Mouse (Mus musculus): Measurements from ENCODE around the gene Rps16.

Rps16 gene

GRCm38 (mm10) chr7:28347746-28348145 lies 2.7 kb upstream of the Rps16 start:
- DNase-seq (ENCODE audit: low spot score in 2 of 2) = no peak

- no peak for DNase-seq (ENCODE audit: low spot score in 2 of 2)
Observed at GRCm38 (mm10) chr7:28348601-28349000, 1.9 kb upstream of the Rps16 start.

- DNase-seq (ENCODE audit: low spot score in 2 of 2) = no peak
Observed at GRCm38 (mm10) chr7:28351676-28352191, 1.3 kb downstream of the Rps16 start.

- no peak for DNase-seq (ENCODE audit: low spot score in 2 of 2)
Observed at GRCm38 (mm10) chr7:28353267-28353666, 2.8 kb downstream of the Rps16 start.

GRCm38 (mm10) chr7:28354113-28354581 lies 3.7 kb downstream of the Rps16 start:
- DNase-seq (ENCODE audit: low spot score in 2 of 2) = no peak

GRCm38 (mm10) chr7:28354596-28354995 lies 4.1 kb downstream of the Rps16 start:
- no peak for DNase-seq (ENCODE audit: low spot score in 2 of 2)

GRCm38 (mm10) chr7:28355221-28355620 lies 4.8 kb downstream of the Rps16 start:
- DNase-seq (ENCODE audit: low spot score in 2 of 2) = no peak

- DNase-seq (ENCODE audit: low spot score in 2 of 2) = no peak
Observed at GRCm38 (mm10) chr7:28356981-28357380, 6.5 kb downstream of the Rps16 start.

GRCm38 (mm10) chr7:28357984-28358383 lies 7.5 kb downstream of the Rps16 start:
- no peak for DNase-seq (ENCODE audit: low spot score in 2 of 2)

- DNase-seq (ENCODE audit: low spot score in 2 of 2) = no peak
Observed at GRCm38 (mm10) chr7:28358431-28358830, 8.0 kb downstream of the Rps16 start.

GRCm38 (mm10) chr7:28359854-28360253 lies 9.4 kb downstream of the Rps16 start:
- DNase-seq (ENCODE audit: low spot score in 2 of 2) = no peak

GRCm38 (mm10) chr7:28360291-28360690 lies 9.8 kb downstream of the Rps16 start:
- no peak for DNase-seq (ENCODE audit: low spot score in 2 of 2)

GRCm38 (mm10) chr7:28361647-28362341 lies 11.3 kb downstream of the Rps16 start:
- no peak for DNase-seq (ENCODE audit: low spot score in 2 of 2)

GRCm38 (mm10) chr7:28362441-28363060 lies 12.1 kb downstream of the Rps16 start:
- no peak for DNase-seq (ENCODE audit: low spot score in 2 of 2)

GRCm38 (mm10) chr7:28367663-28368275 lies 17.3 kb downstream of the Rps16 start:
- no peak for DNase-seq (ENCODE audit: low spot score in 2 of 2)

- DNase-seq (ENCODE audit: low spot score in 2 of 2) = no peak
Observed at GRCm38 (mm10) chr7:28368276-28368920, 17.9 kb downstream of the Rps16 start.

GRCm38 (mm10) chr7:28370051-28370450 lies 19.6 kb downstream of the Rps16 start:
- no peak for DNase-seq (ENCODE audit: low spot score in 2 of 2)

GRCm38 (mm10) chr7:28370977-28371513 lies 20.6 kb downstream of the Rps16 start:
- DNase-seq (ENCODE audit: low spot score in 2 of 2) = no peak

GRCm38 (mm10) chr7:28371514-28371989 lies 21.1 kb downstream of the Rps16 start:
- DNase-seq (ENCODE audit: low spot score in 2 of 2) = no peak

- peak; percentile 94 to 96 for DNase-seq (ENCODE audit: low spot score in 2 of 2)
Observed at GRCm38 (mm10) chr7:28372251-28373108, 22.0 kb downstream of the Rps16 start, which contains the start of gene Plekhg2. Gene Plekhg2, minus strand, starts transcription at chr7:28372599.

- peak; percentile 55 to 68 for DNase-seq (ENCODE audit: low spot score in 2 of 2)
Observed at GRCm38 (mm10) chr7:28373131-28373581, 22.7 kb downstream of the Rps16 start.

Data from frontal cortex, postnatal 14 days (tissue).